Mouse (Mus musculus): ENCODE results near the gene Fam198a. TPM values are rescaled to one million over a fixed set of nuclear protein-coding genes. Genes with fewer than 3 reads are reported as not detected.

Gene Fam198a
- total and polyA plus RNA-seq, 2 experiments from 2014 or later: 2.1 to 7.5 TPM

- no peak overlapping the region for H3K4me2 ChIP-seq (ENCODE audit: low read depth, low read length)
- H3K36me3 ChIP-seq (ENCODE audit: insufficient read depth, low read length): no peaks in the 10 kb centered on the region
- 94% methylated on average over 2 of the region's 2 CpGs for WGBS
- peaks cover 6% of the 10 kb centered on the region; the same call in 1 of the 2 replicates for H3K4me1 ChIP-seq (ENCODE audit: insufficient read depth, low read length)
- DNase-seq (ENCODE audit: low spot score) (no peak), ATAC-seq (no peak)
- no peaks in the 10 kb centered on the region for H3K27me3 ChIP-seq (ENCODE audit: insufficient read depth, low read length)
- H3K27ac ChIP-seq: peak overlapping the region; percentile 48; the same call in 1 of the 2 replicates
- no peak for TF ChIP-seq CTCF (IDR thresholded peaks at IDR 0.05; ENCODE audit: low read depth)
- H3K9me3 ChIP-seq (ENCODE audit: low read length): no peaks in the 10 kb centered on the region
- H3K9ac ChIP-seq (replicated peaks; ENCODE audit: low read length): no peak overlapping the region
- H3K4me3 ChIP-seq (ENCODE audit: low read length): no peak overlapping the region
These were observed 24.5 kb downstream of the Fam198a start for GRCm38 (mm10) chr9:121975321-121975720.

DNA sequence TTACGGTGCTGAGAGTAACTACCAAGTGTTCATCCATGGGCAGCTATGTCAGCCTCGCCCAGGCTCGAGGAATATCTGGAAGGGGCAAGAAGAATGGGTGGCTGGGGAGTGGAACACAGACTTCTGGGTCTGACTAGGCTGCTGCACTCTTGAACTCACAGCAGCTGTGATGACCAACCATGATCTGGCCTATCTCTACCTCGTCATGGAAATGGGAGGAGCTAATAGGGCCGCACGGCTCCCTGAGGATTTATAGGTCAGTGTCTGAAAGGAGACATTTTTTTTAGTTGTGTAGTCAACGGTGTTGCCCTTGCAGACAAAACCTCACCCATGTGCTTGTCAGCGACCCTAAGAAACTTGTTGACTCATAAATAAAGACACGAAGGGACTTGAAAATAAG lies 30.3 kb downstream of the Fam198a start:
- 83% methylated on average over 9 of the region's 9 CpGs for WGBS
- H3K4me3 ChIP-seq (ENCODE audit: low read length): no peak overlapping the region
- DNase-seq (ENCODE audit: low spot score) (no peak), ATAC-seq (no peak)
- no peaks in the 10 kb centered on the region for H3K9me3 ChIP-seq (ENCODE audit: low read length)
- H3K4me1 ChIP-seq (ENCODE audit: insufficient read depth, low read length): no peaks in the 10 kb centered on the region
- no peak overlapping the region for H3K9ac ChIP-seq (replicated peaks; ENCODE audit: low read length)
- H3K27ac ChIP-seq: no peak overlapping the region
- no peak for TF ChIP-seq CTCF (IDR thresholded peaks at IDR 0.05; ENCODE audit: low read depth)
- no peaks in the 10 kb centered on the region for H3K27me3 ChIP-seq (ENCODE audit: insufficient read depth, low read length)
- no peak overlapping the region for H3K4me2 ChIP-seq (ENCODE audit: low read depth, low read length)
- peaks cover 5% of the 10 kb centered on the region; the same call in 1 of the 2 replicates for H3K36me3 ChIP-seq (ENCODE audit: insufficient read depth, low read length)

DNA sequence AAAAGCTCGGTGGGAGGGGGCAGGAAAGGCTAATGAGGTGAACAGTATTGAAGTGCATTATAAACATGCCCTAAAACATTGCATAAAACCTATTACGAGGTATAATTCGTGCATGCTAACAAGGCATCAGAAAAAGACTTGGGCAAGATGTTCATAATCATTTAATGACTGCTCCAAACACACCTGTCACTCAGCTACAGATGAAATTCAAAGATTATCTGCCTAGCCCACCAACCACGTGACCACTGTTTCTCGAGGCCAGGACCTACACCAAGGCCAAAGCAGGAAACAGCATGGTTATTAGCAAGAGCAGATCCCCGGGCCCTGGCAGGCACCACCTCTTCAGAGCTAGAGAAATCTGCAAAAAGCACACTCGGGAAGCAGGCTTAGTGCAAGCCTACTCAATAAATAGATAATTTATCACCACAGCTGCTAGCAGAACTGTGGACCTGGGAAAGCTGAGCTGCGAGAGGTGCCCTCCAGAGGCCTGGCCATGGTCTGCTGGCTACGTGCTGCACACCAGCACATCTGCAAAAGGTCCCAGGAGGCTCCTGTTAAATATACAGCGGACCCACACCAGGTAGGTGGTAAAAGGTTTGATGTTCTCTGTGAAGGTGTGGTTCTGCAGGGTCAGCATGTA lies 30.8 kb downstream of the Fam198a start:
- H3K9me3 ChIP-seq (ENCODE audit: low read length): no peaks in the 10 kb centered on the region
- H3K27me3 ChIP-seq (ENCODE audit: insufficient read depth, low read length): no peaks in the 10 kb centered on the region
- no peaks in the 10 kb centered on the region for H3K4me1 ChIP-seq (ENCODE audit: insufficient read depth, low read length)
- DNase-seq (ENCODE audit: low spot score): no peak
- H3K36me3 ChIP-seq (ENCODE audit: insufficient read depth, low read length): peaks cover 5% of the 10 kb centered on the region; the same call in 1 of the 2 replicates
- no peak overlapping the region for H3K4me3 ChIP-seq (ENCODE audit: low read length)
- no peak for ATAC-seq
- 75% methylated on average over 10 of the region's 10 CpGs for WGBS
- H3K4me2 ChIP-seq (ENCODE audit: low read depth, low read length): no peak overlapping the region
- no peak for TF ChIP-seq CTCF (IDR thresholded peaks at IDR 0.05; ENCODE audit: low read depth)
- no peak overlapping the region for H3K9ac ChIP-seq (replicated peaks; ENCODE audit: low read length)
- H3K27ac ChIP-seq: no peak overlapping the region

- H3K36me3 ChIP-seq (ENCODE audit: insufficient read depth, low read length): peaks cover 5% of the 10 kb centered on the region; the same call in 1 of the 2 replicates
- no peak overlapping the region for H3K27ac ChIP-seq
- H3K9me3 ChIP-seq (ENCODE audit: low read length): no peaks in the 10 kb centered on the region
- 98% methylated on average over 22 of the region's 22 CpGs for WGBS
- no peak overlapping the region for H3K4me2 ChIP-seq (ENCODE audit: low read depth, low read length)
- no peaks in the 10 kb centered on the region for H3K4me1 ChIP-seq (ENCODE audit: insufficient read depth, low read length)
- no peak for DNase-seq (ENCODE audit: low spot score)
- H3K9ac ChIP-seq (replicated peaks; ENCODE audit: low read length): no peak overlapping the region
- no peak overlapping the region for H3K4me3 ChIP-seq (ENCODE audit: low read length)
- TF ChIP-seq CTCF (IDR thresholded peaks at IDR 0.05; ENCODE audit: low read depth): no peak
- H3K27me3 ChIP-seq (ENCODE audit: insufficient read depth, low read length): no peaks in the 10 kb centered on the region
- no peak for ATAC-seq
These were observed 31.4 kb downstream of the Fam198a start for GRCm38 (mm10) chr9:121982214-121982613.

- TF ChIP-seq CTCF (IDR thresholded peaks at IDR 0.05; ENCODE audit: low read depth): no peak
- WGBS: 91% methylated on average over 15 of the region's 15 CpGs
- Histone ChIP-seq H3K36me3 (ENCODE audit: insufficient read depth, low read length) (peaks cover 5% of the 10 kb centered on the region; the same call in 1 of the 2 replicates), H3K4me3 (ENCODE audit: low read length) (no peak overlapping the region), H3K9ac (replicated peaks; ENCODE audit: low read length) (no peak overlapping the region), H3K9me3 (ENCODE audit: low read length) (no peaks in the 10 kb centered on the region), H3K4me2 (ENCODE audit: low read depth, low read length) (no peak overlapping the region), H3K27ac (no peak overlapping the region), H3K27me3 (ENCODE audit: insufficient read depth, low read length) (no peaks in the 10 kb centered on the region), H3K4me1 (ENCODE audit: insufficient read depth, low read length) (no peaks in the 10 kb centered on the region)
- ATAC-seq: no peak
- no peak for DNase-seq (ENCODE audit: low spot score)
These were observed 31.9 kb downstream of the Fam198a start for GRCm38 (mm10) chr9:121982665-121983064.

DNA sequence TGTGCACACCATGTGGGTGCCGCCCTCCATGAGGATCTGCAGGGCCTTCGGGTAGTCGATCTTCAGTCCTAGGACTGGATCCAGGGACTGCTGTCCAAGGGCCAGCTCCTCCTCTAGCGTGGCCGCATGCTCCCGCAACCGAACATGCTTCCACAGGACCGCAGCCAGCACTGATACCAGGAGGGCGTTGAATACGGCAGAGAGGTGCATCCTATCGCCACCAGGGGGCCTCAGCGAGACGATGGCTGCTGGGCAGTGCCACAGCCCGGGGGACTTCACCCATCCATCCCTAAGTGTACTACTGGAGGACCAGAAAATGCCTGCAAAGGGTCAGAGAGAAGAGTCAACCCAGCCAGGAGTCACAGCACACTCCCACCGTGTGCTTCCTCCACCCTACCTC lies 32.7 kb downstream of the Fam198a start:
- WGBS: 42% methylated on average over 15 of the region's 15 CpGs
- TF ChIP-seq CTCF (IDR thresholded peaks at IDR 0.05; ENCODE audit: low read depth): peak; percentile 92

More for the DNA sequence above, 32.7 kb downstream of the Fam198a start:
- DNase-seq (ENCODE audit: low spot score): peak; percentile 76
- H3K9ac ChIP-seq (replicated peaks; ENCODE audit: low read length): no peak overlapping the region
- H3K4me1 ChIP-seq (ENCODE audit: insufficient read depth, low read length): no peaks in the 10 kb centered on the region
- H3K36me3 ChIP-seq (ENCODE audit: insufficient read depth, low read length): peaks cover 5% of the 10 kb centered on the region; the same call in 1 of the 2 replicates
- no peak overlapping the region for H3K4me3 ChIP-seq (ENCODE audit: low read length)
- ATAC-seq: peak; percentile 63
- no peaks in the 10 kb centered on the region for H3K27me3 ChIP-seq (ENCODE audit: insufficient read depth, low read length)
- H3K9me3 ChIP-seq (ENCODE audit: low read length): no peaks in the 10 kb centered on the region
- no peak overlapping the region for H3K4me2 ChIP-seq (ENCODE audit: low read depth, low read length)
- no peak overlapping the region for H3K27ac ChIP-seq
